Mouse (Mus musculus): Measurements from ENCODE around the gene Dcaf5.

DNA sequence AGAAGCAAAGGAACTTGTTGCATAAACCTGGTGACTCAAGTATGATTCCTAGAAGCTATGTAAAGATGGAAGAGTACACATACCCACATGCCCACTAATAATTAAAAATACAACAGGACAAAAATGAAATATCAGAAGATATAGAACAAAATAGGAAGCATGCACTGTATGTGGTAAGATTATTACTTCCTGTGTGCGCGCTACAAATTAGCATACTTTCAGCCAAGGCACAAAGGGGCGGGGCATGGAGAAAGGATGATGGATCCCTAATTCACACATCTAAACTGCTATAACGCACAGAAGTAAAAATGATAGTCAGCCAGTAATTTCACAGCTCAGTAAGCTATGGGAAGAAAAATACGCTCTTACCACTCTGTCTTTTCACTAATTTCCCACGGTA, 32.3 kb downstream of the Dcaf5 start:
- no peak for TF ChIP-seq CTCF (IDR thresholded peaks at IDR 0.05; ENCODE audit: low read depth)
- no peak for TF ChIP-seq EP300 (IDR thresholded peaks at IDR 0.05; ENCODE audit: low read depth)
